Mouse (Mus musculus): Measurements from ENCODE around the gene Olfm3. TPM values are rescaled to one million over a fixed set of nuclear protein-coding genes. Genes with fewer than 3 reads are reported as not detected.

Gene Olfm3
- polyA plus RNA-seq, 1 experiment from 2014 or later, result 0.05 TPM

DNA sequence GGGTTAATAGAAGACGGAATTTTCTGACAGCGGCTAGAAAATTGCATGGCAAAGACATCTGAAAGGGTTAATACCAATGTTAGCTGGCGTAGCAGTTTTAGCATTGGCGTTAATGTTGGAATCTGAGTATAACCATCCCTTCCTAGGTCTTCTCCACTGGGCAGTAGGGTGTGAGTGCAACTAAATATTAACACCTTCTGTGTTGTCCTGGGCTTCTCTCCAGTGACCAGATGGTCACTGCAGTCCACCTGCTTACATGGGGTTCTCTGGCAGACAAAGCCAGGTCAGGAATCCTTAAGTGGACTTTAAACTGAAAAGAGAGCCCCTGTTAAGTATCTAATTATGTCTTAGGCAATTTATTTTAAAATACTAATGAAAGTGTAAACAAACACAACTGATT is 25.7 kb downstream of the Olfm3 start:
- H3K9ac ChIP-seq (ENCODE audit: low read length), result no peak overlapping the region
- no peaks in the 10 kb centered on the region for H3K36me3 ChIP-seq (ENCODE audit: control insufficient read depth, insufficient read depth, low read length)
- H3K4me2 ChIP-seq (replicated peaks; ENCODE audit: low read depth), result no peak overlapping the region
- H3K9me3 ChIP-seq (ENCODE audit: control insufficient read depth, low read length), result no peaks in the 10 kb centered on the region
- ATAC-seq (ENCODE audit: low FRiP score, low TSS enrichment) (no peak), DNase-seq (ENCODE audit: low spot score) (no peak)
- TF ChIP-seq EP300 (optimal IDR thresholded peaks at IDR 0.05) (no peak), CTCF (IDR thresholded peaks at IDR 0.05; ENCODE audit: low read depth) (no peak)
- no peaks in the 10 kb centered on the region for H3K27me3 ChIP-seq (ENCODE audit: control insufficient read depth, insufficient read depth, low read length)
- H3K27ac ChIP-seq (replicated peaks), result no peak overlapping the region
- WGBS, result 69% methylated on average over 4 of the region's 4 CpGs
- no peak overlapping the region for H3K4me3 ChIP-seq (ENCODE audit: low read depth, low read length)
- H3K4me1 ChIP-seq (replicated peaks; ENCODE audit: control insufficient read depth, insufficient read depth), result no peaks in the 10 kb centered on the region

DNA sequence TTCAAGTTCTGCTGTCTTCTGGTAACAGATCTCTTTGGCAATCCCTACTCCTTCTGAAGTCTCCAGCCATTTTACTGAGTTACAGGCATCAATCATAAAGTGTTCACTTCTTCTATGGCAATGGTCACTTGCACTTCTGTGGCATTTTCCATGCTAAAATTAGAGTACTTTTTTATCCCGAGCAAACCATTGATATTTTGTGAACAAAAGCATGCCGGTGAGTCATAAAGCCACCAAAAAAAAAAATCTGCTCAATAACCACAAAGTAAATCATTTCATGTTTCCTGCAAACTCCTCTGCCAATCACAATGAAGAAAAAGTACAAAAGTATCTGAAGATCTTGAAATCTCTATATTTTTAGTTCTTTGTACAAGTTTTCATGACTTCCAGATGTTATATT is 26.5 kb downstream of the Olfm3 start:
- ATAC-seq (ENCODE audit: low FRiP score, low TSS enrichment), result no peak
- DNase-seq (ENCODE audit: low spot score), result no peak

DNA sequence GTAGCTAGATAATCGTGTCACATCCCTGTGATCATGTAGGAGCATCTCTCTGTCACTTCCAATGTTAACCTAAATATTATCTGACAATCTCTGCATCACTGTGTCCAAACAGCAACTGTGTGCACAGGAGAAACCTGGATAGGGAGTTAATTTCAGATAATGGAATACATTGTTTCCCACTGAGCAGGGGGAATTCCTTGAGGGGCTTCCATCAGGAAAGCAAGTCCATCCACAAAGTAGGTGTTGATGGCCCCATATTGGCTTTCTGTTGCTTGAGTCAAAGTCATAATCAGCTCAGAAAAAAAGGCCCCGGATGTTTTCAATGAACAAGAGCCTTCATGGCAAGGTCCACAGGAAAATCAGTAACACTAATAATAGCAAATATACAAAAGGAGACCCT is 26.9 kb downstream of the Olfm3 start:
- WGBS, result 60% methylated on average over 2 of the region's 2 CpGs
- no peak for ATAC-seq (ENCODE audit: low FRiP score, low TSS enrichment)
- H3K4me1 ChIP-seq (replicated peaks; ENCODE audit: control insufficient read depth, insufficient read depth), result no peaks in the 10 kb centered on the region
- no peak overlapping the region for H3K4me2 ChIP-seq (replicated peaks; ENCODE audit: low read depth)
- no peak overlapping the region for H3K9ac ChIP-seq (ENCODE audit: low read length)
- H3K27ac ChIP-seq (replicated peaks), result no peak overlapping the region
- H3K9me3 ChIP-seq (ENCODE audit: control insufficient read depth, low read length), result no peaks in the 10 kb centered on the region
- H3K4me3 ChIP-seq (ENCODE audit: low read depth, low read length), result no peak overlapping the region
- H3K36me3 ChIP-seq (ENCODE audit: control insufficient read depth, insufficient read depth, low read length), result no peaks in the 10 kb centered on the region
- no peaks in the 10 kb centered on the region for H3K27me3 ChIP-seq (ENCODE audit: control insufficient read depth, insufficient read depth, low read length)
- TF ChIP-seq EP300 (optimal IDR thresholded peaks at IDR 0.05) (no peak), CTCF (IDR thresholded peaks at IDR 0.05; ENCODE audit: low read depth) (no peak)
- no peak for DNase-seq (ENCODE audit: low spot score)

More for the DNA sequence above, 26.5 kb downstream of the Olfm3 start:
- no peaks in the 10 kb centered on the region for H3K4me1 ChIP-seq (replicated peaks; ENCODE audit: control insufficient read depth, insufficient read depth)
- H3K36me3 ChIP-seq (ENCODE audit: control insufficient read depth, insufficient read depth, low read length), result no peaks in the 10 kb centered on the region
- no peaks in the 10 kb centered on the region for H3K9me3 ChIP-seq (ENCODE audit: control insufficient read depth, low read length)
- H3K27ac ChIP-seq (replicated peaks), result no peak overlapping the region
- TF ChIP-seq CTCF (IDR thresholded peaks at IDR 0.05; ENCODE audit: low read depth) (no peak), EP300 (optimal IDR thresholded peaks at IDR 0.05) (no peak)
- H3K27me3 ChIP-seq (ENCODE audit: control insufficient read depth, insufficient read depth, low read length), result no peaks in the 10 kb centered on the region
- no peak overlapping the region for H3K9ac ChIP-seq (ENCODE audit: low read length)
- WGBS, result 52% methylated on average over 2 of the region's 2 CpGs
- no peak overlapping the region for H3K4me2 ChIP-seq (replicated peaks; ENCODE audit: low read depth)
- H3K4me3 ChIP-seq (ENCODE audit: low read depth, low read length), result no peak overlapping the region

GRCm38 (mm10) chr3:114932881-114933280 is 29.0 kb downstream of the Olfm3 start:
- TF ChIP-seq EP300 (optimal IDR thresholded peaks at IDR 0.05) (no peak), CTCF (IDR thresholded peaks at IDR 0.05; ENCODE audit: low read depth) (no peak)
- no peak overlapping the region for H3K4me3 ChIP-seq (ENCODE audit: low read depth, low read length)
- DNase-seq (ENCODE audit: low spot score) (no peak), ATAC-seq (ENCODE audit: low FRiP score, low TSS enrichment) (no peak)
- H3K4me2 ChIP-seq (replicated peaks; ENCODE audit: low read depth), result no peak overlapping the region
- no peaks in the 10 kb centered on the region for H3K36me3 ChIP-seq (ENCODE audit: control insufficient read depth, insufficient read depth, low read length)
- H3K4me1 ChIP-seq (replicated peaks; ENCODE audit: control insufficient read depth, insufficient read depth), result no peaks in the 10 kb centered on the region
- no peaks in the 10 kb centered on the region for H3K9me3 ChIP-seq (ENCODE audit: control insufficient read depth, low read length)
- 92% methylated on average over 2 of the region's 2 CpGs for WGBS
- no peak overlapping the region for H3K27ac ChIP-seq (replicated peaks)
- no peaks in the 10 kb centered on the region for H3K27me3 ChIP-seq (ENCODE audit: control insufficient read depth, insufficient read depth, low read length)
- H3K9ac ChIP-seq (ENCODE audit: low read length), result no peak overlapping the region

- TF ChIP-seq CTCF (IDR thresholded peaks at IDR 0.05; ENCODE audit: low read depth) (no peak), EP300 (optimal IDR thresholded peaks at IDR 0.05) (no peak)
- Histone ChIP-seq H3K27me3 (ENCODE audit: control insufficient read depth, insufficient read depth, low read length) (no peaks in the 10 kb centered on the region), H3K36me3 (ENCODE audit: control insufficient read depth, insufficient read depth, low read length) (no peaks in the 10 kb centered on the region), H3K9me3 (ENCODE audit: control insufficient read depth, low read length) (no peaks in the 10 kb centered on the region), H3K4me1 (replicated peaks; ENCODE audit: control insufficient read depth, insufficient read depth) (no peaks in the 10 kb centered on the region), H3K27ac (replicated peaks) (no peak overlapping the region), H3K4me3 (ENCODE audit: low read depth, low read length) (no peak overlapping the region), H3K4me2 (replicated peaks; ENCODE audit: low read depth) (no peak overlapping the region), H3K9ac (ENCODE audit: low read length) (no peak overlapping the region)
- ATAC-seq (ENCODE audit: low FRiP score, low TSS enrichment) (no peak), DNase-seq (ENCODE audit: low spot score) (no peak)
Measured at GRCm38 (mm10) chr3:114954904-114955303, 51.0 kb downstream of the Olfm3 start.

- Histone ChIP-seq H3K4me2 (replicated peaks; ENCODE audit: low read depth) (no peak overlapping the region), H3K27ac (replicated peaks) (no peak overlapping the region), H3K36me3 (ENCODE audit: control insufficient read depth, insufficient read depth, low read length) (no peaks in the 10 kb centered on the region), H3K27me3 (ENCODE audit: control insufficient read depth, insufficient read depth, low read length) (no peaks in the 10 kb centered on the region), H3K4me1 (replicated peaks; ENCODE audit: control insufficient read depth, insufficient read depth) (no peaks in the 10 kb centered on the region), H3K4me3 (ENCODE audit: low read depth, low read length) (no peak overlapping the region), H3K9me3 (ENCODE audit: control insufficient read depth, low read length) (no peaks in the 10 kb centered on the region), H3K9ac (ENCODE audit: low read length) (no peak overlapping the region)
- ATAC-seq (ENCODE audit: low FRiP score, low TSS enrichment) (no peak), DNase-seq (ENCODE audit: low spot score) (no peak)
- no peak for TF ChIP-seq CTCF (IDR thresholded peaks at IDR 0.05; ENCODE audit: low read depth)
- no peak for TF ChIP-seq EP300 (optimal IDR thresholded peaks at IDR 0.05)
- whole genome bisulfite sequencing, result 77% methylated on average over 7 of the region's 7 CpGs
Measured at GRCm38 (mm10) chr3:114959311-114959967, 55.6 kb downstream of the Olfm3 start.
